In the genomic region with DNA sequence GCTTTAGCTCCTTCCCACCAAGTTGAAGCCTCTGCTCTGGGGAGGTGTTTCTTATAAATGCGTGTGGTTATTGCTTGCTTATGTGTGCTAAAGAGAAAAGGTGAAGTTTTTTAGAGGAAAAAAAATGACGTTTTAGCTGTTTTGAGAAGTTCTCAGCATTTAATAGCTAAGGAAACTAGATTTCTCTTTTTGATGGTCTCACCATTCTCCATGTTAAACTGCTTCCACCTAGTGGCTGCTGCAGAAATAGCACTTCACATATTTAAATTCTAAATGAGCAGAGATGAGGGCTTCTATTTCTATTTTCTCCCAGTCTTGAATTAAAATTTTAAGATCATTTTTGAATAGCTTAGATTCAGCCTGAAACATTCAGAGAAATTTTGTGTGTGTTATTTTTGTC, we compare ENCODE assay signal across 10 mouse cellular contexts. TPM values are rescaled to one million over a fixed set of nuclear protein-coding genes. Genes with fewer than 3 reads are reported as not detected.
DNase-seq lines count a peak whose midpoint lies in the region; ATAC-seq and TF ChIP-seq lines count a peak whose summit lies in the region.
"Had no signal": no experiment of that assay in that cellular context is flagged by ENCODE, and none has a peak within 500 bp of the region (broad histone marks: within the 10 kb centered on the region; RNA-seq: fewer than 3 reads in every experiment).

No protein-coding gene starts in this region.

- no peaks in the 10 kb centered on the region for H3K9me3 ChIP-seq in midbrain, embryonic 14.5 days (ENCODE audit: control insufficient read depth, low read length)
- no peaks in the 10 kb centered on the region for H3K9me3 ChIP-seq in midbrain, embryonic 15.5 days
- H3K9me3 ChIP-seq in lung, postnatal 0 days (ENCODE audit: low read length), result no peaks in the 10 kb centered on the region
- H3K9me3 ChIP-seq in heart, embryonic 11.5 days (replicated peaks; ENCODE audit: control insufficient read depth, low read length), result no peaks in the 10 kb centered on the region
- H3K9me3 ChIP-seq: heart, embryonic 15.5 days; megakaryocyte, embryonic 14.5 days had no signal

- 37% methylated on average over 2 of the region's 2 CpGs for WGBS in midbrain, embryonic 14.5 days
- WGBS in midbrain, embryonic 15.5 days, result 35% methylated on average over 2 of the region's 2 CpGs
- 18% methylated on average over 2 of the region's 2 CpGs for WGBS in lung, postnatal 0 days
- WGBS in heart, embryonic 11.5 days (ENCODE audit: insufficient replicate concordance), result 34% methylated on average over 2 of the region's 2 CpGs

- TF ChIP-seq EP300 in lung, postnatal 0 days (IDR thresholded peaks at IDR 0.05), result no peak

- peak; percentile 50; the same call in 1 of the 2 replicates for ATAC-seq in frontal cortex, adult (ENCODE audit: low TSS enrichment)
- ATAC-seq in midbrain, embryonic 14.5 days (ENCODE audit: low FRiP score, low TSS enrichment), result no peak
- ATAC-seq in midbrain, embryonic 15.5 days (replicated peaks), result no peak
- no peak for ATAC-seq in lung, postnatal 0 days
- no peak for ATAC-seq in heart, embryonic 11.5 days (replicated peaks; ENCODE audit: insufficient number of reproducible peaks, low FRiP score, low TSS enrichment)

- H3K36me3 ChIP-seq in midbrain, embryonic 14.5 days (ENCODE audit: control insufficient read depth, insufficient read depth, low read length), result peaks cover 77% of the 10 kb centered on the region
- H3K36me3 ChIP-seq in midbrain, embryonic 15.5 days (replicated peaks), result peaks cover 51% of the 10 kb centered on the region
- H3K36me3 ChIP-seq in lung, postnatal 0 days (ENCODE audit: insufficient read depth, low read length), result peaks cover 46% of the 10 kb centered on the region
- H3K36me3 ChIP-seq in heart, embryonic 11.5 days (ENCODE audit: control insufficient read depth, insufficient read depth, low read length), result peaks cover 40% of the 10 kb centered on the region

- no peaks in the 10 kb centered on the region for H3K27me3 ChIP-seq in midbrain, embryonic 14.5 days (ENCODE audit: control insufficient read depth, insufficient read depth, low read length)
- H3K27me3 ChIP-seq in midbrain, embryonic 15.5 days (replicated peaks), result no peaks in the 10 kb centered on the region
- H3K27me3 ChIP-seq in lung, postnatal 0 days (replicated peaks; ENCODE audit: insufficient read depth, low read length), result no peaks in the 10 kb centered on the region
- H3K27me3 ChIP-seq in heart, embryonic 11.5 days (ENCODE audit: control insufficient read depth, insufficient read depth, low read length), result no peaks in the 10 kb centered on the region
- H3K27me3 ChIP-seq: heart, embryonic 15.5 days; megakaryocyte, embryonic 14.5 days had no signal

- no peak overlapping the region for H3K4me3 ChIP-seq in midbrain, embryonic 14.5 days (replicated peaks; ENCODE audit: low read depth, low read length)
- H3K4me3 ChIP-seq in midbrain, embryonic 15.5 days, result no peak overlapping the region
- no peak overlapping the region for H3K4me3 ChIP-seq in lung, postnatal 0 days (ENCODE audit: low read depth, low read length)
- no peak overlapping the region for H3K4me3 ChIP-seq in heart, embryonic 11.5 days (ENCODE audit: low read depth, low read length)
- H3K4me3 ChIP-seq: heart, embryonic 15.5 days; megakaryocyte, embryonic 14.5 days had no signal

- no peaks in the 10 kb centered on the region for H3K4me1 ChIP-seq in midbrain, embryonic 14.5 days (ENCODE audit: control insufficient read depth, insufficient read depth, low read length)
- no peaks in the 10 kb centered on the region for H3K4me1 ChIP-seq in midbrain, embryonic 15.5 days
- H3K4me1 ChIP-seq in lung, postnatal 0 days (ENCODE audit: insufficient read depth, low read depth, low read length), result no peaks in the 10 kb centered on the region
- H3K4me1 ChIP-seq in heart, embryonic 11.5 days (ENCODE audit: control insufficient read depth, insufficient read depth, low read length), result no peaks in the 10 kb centered on the region
- H3K4me1 ChIP-seq: megakaryocyte, embryonic 14.5 days had no signal

- TF ChIP-seq CTCF in lung, postnatal 0 days (IDR thresholded peaks at IDR 0.05), result peak; percentile 73

- no peak for DNase-seq in frontal cortex, postnatal 10 days (ENCODE audit: low spot score in 2 of 2)
- peak; percentile 78 for DNase-seq in midbrain, embryonic 14.5 days
- DNase-seq in cerebellum, adult 9-10 months, result peak; percentile 33
- peak; percentile 68 for DNase-seq in lung, postnatal 0 days (ENCODE audit: low spot score)
- DNase-seq in testis, postnatal 10 days (ENCODE audit: low spot score), result no peak

- no peak overlapping the region for H3K4me2 ChIP-seq in midbrain, embryonic 14.5 days (ENCODE audit: low read length)
- H3K4me2 ChIP-seq in midbrain, embryonic 15.5 days, result no peak overlapping the region
- H3K4me2 ChIP-seq in lung, postnatal 0 days (replicated peaks; ENCODE audit: low read depth, low read length), result no peak overlapping the region
- no peak overlapping the region for H3K4me2 ChIP-seq in heart, embryonic 11.5 days
- H3K4me2 ChIP-seq: heart, embryonic 15.5 days had no signal

- H3K27ac ChIP-seq in midbrain, embryonic 14.5 days (replicated peaks; ENCODE audit: low read depth, low read length), result no peak overlapping the region
- H3K27ac ChIP-seq in midbrain, embryonic 15.5 days, result no peak overlapping the region
- H3K27ac ChIP-seq in lung, postnatal 0 days (ENCODE audit: low read length), result no peak overlapping the region
- H3K27ac ChIP-seq in heart, embryonic 11.5 days (ENCODE audit: low read depth, low read length), result no peak overlapping the region
- H3K27ac ChIP-seq: heart, embryonic 15.5 days had no signal

- H3K9ac ChIP-seq in midbrain, embryonic 14.5 days (replicated peaks; ENCODE audit: low read length), result no peak overlapping the region
- H3K9ac ChIP-seq in midbrain, embryonic 15.5 days, result no peak overlapping the region
- no peak overlapping the region for H3K9ac ChIP-seq in lung, postnatal 0 days (replicated peaks; ENCODE audit: low read depth)
- no peak overlapping the region for H3K9ac ChIP-seq in heart, embryonic 11.5 days (ENCODE audit: low read depth, low read length)
- H3K9ac ChIP-seq: heart, embryonic 15.5 days had no signal

RNA-seq across cellular contexts. Expression of a gene that starts 41.2 kb away (rescaled TPM):
- polyA plus RNA-seq in midbrain, embryonic 14.5 days (2014; fragmentation: Nextera tagmentation; extraction: Ambion mirVana), result 129 and 150 TPM in 2 replicates
- polyA plus RNA-seq in midbrain, embryonic 15.5 days (2015; fragmentation: Nextera tagmentation; extraction: Ambion mirVana), result 129 and 137 TPM in 2 replicates
- polyA plus RNA-seq in lung, postnatal 0 days (2015; fragmentation: Nextera tagmentation; extraction: Ambion mirVana), result 46.6 and 54.9 TPM in 2 replicates
- polyA plus RNA-seq in heart, embryonic 11.5 days (2014; fragmentation: Nextera tagmentation; extraction: Ambion mirVana), result 111 and 122 TPM in 2 replicates

RNA-seq across cellular contexts. Expression of a gene that starts 50.6 kb away (rescaled TPM):
- polyA plus RNA-seq in midbrain, embryonic 14.5 days (2014; fragmentation: Nextera tagmentation; extraction: Ambion mirVana), result 4.6 and 5.7 TPM in 2 replicates
- polyA plus RNA-seq in midbrain, embryonic 15.5 days (2015; fragmentation: Nextera tagmentation; extraction: Ambion mirVana), result 5.9 and 6.9 TPM in 2 replicates
- polyA plus RNA-seq in lung, postnatal 0 days (2015; fragmentation: Nextera tagmentation; extraction: Ambion mirVana), result 0.05 TPM in 1 of 2 replicates, not detected in the other
- polyA plus RNA-seq in heart, embryonic 11.5 days (2014; fragmentation: Nextera tagmentation; extraction: Ambion mirVana), result 3.9 and 5.0 TPM in 2 replicates

Comparison
In these comparisons a context has a peak if more than half of its experiments do, and no peak if none do; other contexts are left out.
1. DNase-seq: peak in midbrain, embryonic 14.5 days (single experiment), cerebellum, adult 9-10 months (single experiment) and lung, postnatal 0 days (single experiment); none in frontal cortex, postnatal 10 days (0 of 2) and testis, postnatal 10 days (single experiment).